Mouse (Mus musculus) forebrain, postnatal 0 days (tissue): ENCODE results near the gene Fam167b. TPM values are rescaled to one million over a fixed set of nuclear protein-coding genes. Genes with fewer than 3 reads are reported as not detected.
"Not testable (repeated sequence)": the region's sequence is repeated elsewhere in the genome, so short reads cannot be mapped to it uniquely, and the experiment has no call there.

Source experiments
- ATAC-seq: fragments of 200-750 bp; cut with Nextera tagmentation; 2 replicates; pipeline ENCODE4 v1.8.0; 2017; ENCODE audit warnings: mild to moderate bottlenecking, moderate library complexity
- DNase-seq: peaks from one replicate; pipeline ENCODE4 v3.0.0-alpha.2; 2015
- H3K27ac ChIP-seq: fragments of 300-500 bp; sonication (generic); 2 replicates; pipeline ENCODE4 v1.5.1; 2014; ENCODE audit warnings: low read depth, mild to moderate bottlenecking, antibody characterized with exemption, low read length, moderate library complexity, mixed read lengths
- H3K27me3 ChIP-seq: fragments of 300-500 bp; sonication (generic); 2 replicates; pipeline ENCODE4 v1.6.1; 2014; ENCODE audit warnings: mild to moderate bottlenecking, low read length, mixed read lengths; ENCODE audit not compliant: insufficient read depth
- H3K36me3 ChIP-seq: fragments of 300-500 bp; sonication (generic); 2 replicates; pipeline ENCODE4 v1.6.1; 2014; ENCODE audit warnings: mild to moderate bottlenecking, moderate library complexity; ENCODE audit not compliant: insufficient read depth
- H3K4me1 ChIP-seq: fragments of 300-500 bp; sonication (generic); 2 replicates; pipeline ENCODE4 v1.6.1; 2014; ENCODE audit warnings: antibody characterized with exemption; ENCODE audit not compliant: insufficient read depth
- H3K4me2 ChIP-seq: fragments of 300-500 bp; sonication (generic); 2 replicates; pipeline ENCODE4 v1.6.1; 2014; ENCODE audit warnings: low read depth, mild to moderate bottlenecking, moderate library complexity
- H3K4me3 ChIP-seq: fragments of 300-500 bp; sonication (generic); 2 replicates; pipeline ENCODE4 v1.5.1; 2014; ENCODE audit warnings: low read depth, low read length, mixed read lengths
- H3K9ac ChIP-seq: fragments of 300-500 bp; sonication (generic); 2 replicates; pipeline ENCODE4 v1.6.1; 2014; ENCODE audit warnings: mild to moderate bottlenecking
- H3K9me3 ChIP-seq: fragments of 300-500 bp; sonication (generic); 2 replicates; pipeline ENCODE4 v1.6.1; 2016; ENCODE audit warnings: low read length
- CTCF ChIP-seq: sonication (generic); IDR thresholded peaks from 2 replicates; pipeline ENCODE4 v1.5.1; 2016; ENCODE audit warnings: antibody characterized with exemption, control low read depth, low read depth
- WGBS: fragments of 180-500 bp; shearing (Covaris S2); extraction: QIAGEN DNeasy Blood & Tissue Kit; methylation state at CpG from one replicate; pipeline ENCODE4 v1.1.7; 2014; 5-methylcytosine and 5-hydroxymethylcytosine counted together
- polyA plus RNA-seq: library from polyadenylated mRNA; unstranded; fragments of >200 nt; fragmentation: Nextera tagmentation; extraction: Ambion mirVana; gene quantifications from 2 replicates; pipeline ENCODE4 v1.2.1, GENCODE M21; 2015
- total RNA-seq: library from RNA; depleted of rRNA; stranded (reverse); fragments of >200 nt; gene quantifications from 2 replicates; pipeline ENCODE4 v1.2.3, GENCODE M21; 2014

Fam167b gene
- total and polyA plus RNA-seq, 2 experiments from 2014 or later, result not detected

DNA sequence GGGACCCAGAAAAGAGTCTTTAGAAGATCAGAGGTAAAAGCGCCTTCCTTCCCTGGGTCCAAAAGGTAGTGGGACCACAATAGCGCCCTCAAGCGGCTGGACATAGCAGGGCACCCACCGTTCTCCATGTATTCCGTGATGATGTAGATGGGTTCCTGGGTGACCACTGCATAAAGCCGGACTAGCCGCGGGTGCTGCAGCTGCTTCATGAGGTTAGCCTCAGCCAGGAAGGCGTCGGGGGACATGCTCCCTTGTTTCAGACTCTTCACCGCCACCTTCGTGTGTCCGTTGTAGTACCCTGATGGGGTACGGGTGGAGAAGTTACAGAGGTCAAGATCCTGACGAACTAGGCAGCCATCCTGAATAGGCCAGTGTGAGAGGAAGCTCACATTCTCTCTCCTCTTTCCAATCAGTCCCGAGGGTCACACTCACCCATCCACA is 22.9 kb downstream of the Fam167b start:
- Histone ChIP-seq H3K4me3 (peak overlapping the region; percentile 53), H3K36me3 (no peaks in the 10 kb centered on the region), H3K27me3 (no peaks in the 10 kb centered on the region), H3K4me1 (0 out of 2 replicates have a peak, but pooled peaks cover 5% of the 10 kb centered on the region), H3K9me3 (no peaks in the 10 kb centered on the region), H3K27ac (peak overlapping the region; percentile 66; the same call in 1 of the 2 replicates), H3K9ac (peak overlapping the region; percentile 63), H3K4me2 (peak overlapping the region; percentile 89)
- ATAC-seq, result peak; percentile 17; the same call in 1 of the 2 replicates
- peak; percentile 68 for TF ChIP-seq CTCF
- 3% methylated on average over 16 of the region's 16 CpGs for WGBS
- peak; percentile 63 for DNase-seq

GRCm38 (mm10) chr4:129554512-129554911 is 23.8 kb downstream of the Fam167b start:
- H3K36me3 ChIP-seq, H3K27me3 ChIP-seq, H3K9me3 ChIP-seq, H3K4me1 ChIP-seq, H3K9ac ChIP-seq, H3K4me3 ChIP-seq, H3K27ac ChIP-seq: not testable (repeated sequence)
- 64% methylated on average over 6 of the region's 6 CpGs for WGBS
- DNase-seq (peak; percentile 36), ATAC-seq (peak; percentile 38; the same call in 1 of the 2 replicates)
- peak overlapping the region; percentile 89 for H3K4me2 ChIP-seq

DNA sequence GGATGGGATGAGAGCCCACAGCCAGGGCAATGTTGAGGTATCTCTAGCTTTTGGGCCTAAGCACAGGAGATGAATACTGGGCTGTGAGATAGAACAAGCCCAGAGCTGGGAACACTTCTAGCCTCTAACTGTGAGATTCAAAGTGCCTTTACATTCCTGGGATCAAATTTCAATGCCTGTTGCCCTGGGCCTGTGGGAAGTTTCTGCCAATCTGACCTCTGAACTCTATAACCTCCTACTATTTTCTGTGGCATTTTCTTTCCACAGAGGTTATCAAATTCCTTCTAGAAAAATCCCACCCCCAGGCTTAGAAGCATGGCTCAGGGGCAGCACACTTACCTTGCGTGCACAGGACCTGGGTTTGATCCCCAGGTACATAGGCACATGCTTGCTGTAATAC is 28.1 kb downstream of the Fam167b start:
- no peak overlapping the region for H3K9ac ChIP-seq
- H3K4me1 ChIP-seq, result 0 out of 2 replicates have a peak, but pooled peaks cover 5% of the 10 kb centered on the region
- ATAC-seq (no peak), DNase-seq (no peak)
- no peak overlapping the region for H3K4me3 ChIP-seq
- no peak overlapping the region for H3K4me2 ChIP-seq
- no peaks in the 10 kb centered on the region for H3K36me3 ChIP-seq
- 93% methylated on average over 1 of the region's 1 CpGs for WGBS
- H3K27me3 ChIP-seq, result no peaks in the 10 kb centered on the region
- TF ChIP-seq CTCF, result no peak
- no peak overlapping the region for H3K27ac ChIP-seq
- H3K9me3 ChIP-seq, result no peaks in the 10 kb centered on the region

GRCm38 (mm10) chr4:129549306-129549705 is 29.0 kb downstream of the Fam167b start:
- ATAC-seq (no peak), DNase-seq (peak; percentile 10)
- Histone ChIP-seq H3K9ac (no peak overlapping the region), H3K27ac (no peak overlapping the region), H3K36me3 (no peaks in the 10 kb centered on the region), H3K27me3 (no peaks in the 10 kb centered on the region), H3K4me3 (no peak overlapping the region), H3K4me1 (no peaks in the 10 kb centered on the region), H3K4me2 (no peak overlapping the region), H3K9me3 (no peaks in the 10 kb centered on the region)
- peak; percentile 45 for TF ChIP-seq CTCF
- 92% methylated on average over 2 of the region's 2 CpGs for WGBS

DNA sequence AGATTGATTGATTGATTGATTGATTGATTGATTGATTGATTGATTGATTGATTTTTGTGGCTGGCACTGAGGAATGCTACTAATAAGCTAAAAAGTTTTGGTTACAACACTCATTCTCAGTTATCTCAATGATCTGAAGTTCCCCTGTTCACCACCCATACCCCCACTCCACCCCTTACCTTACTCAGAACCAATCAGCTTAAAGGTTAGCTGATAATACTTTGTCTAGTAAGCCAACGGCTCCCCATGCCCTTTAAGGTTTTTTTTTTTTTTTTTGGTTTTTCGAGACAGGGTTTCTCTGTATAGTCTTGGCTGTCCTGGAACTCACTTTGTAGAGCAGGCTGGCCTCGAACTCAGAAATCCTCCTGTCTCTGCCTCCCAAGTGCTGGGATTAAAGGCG is 30.7 kb downstream of the Fam167b start:
- H3K4me3 ChIP-seq, H3K36me3 ChIP-seq, H3K9me3 ChIP-seq, H3K4me1 ChIP-seq, H3K27me3 ChIP-seq, ATAC-seq, DNase-seq, H3K27ac ChIP-seq, H3K9ac ChIP-seq, H3K4me2 ChIP-seq: not testable (repeated sequence)
- 87% methylated on average over 4 of the region's 4 CpGs for WGBS

DNA sequence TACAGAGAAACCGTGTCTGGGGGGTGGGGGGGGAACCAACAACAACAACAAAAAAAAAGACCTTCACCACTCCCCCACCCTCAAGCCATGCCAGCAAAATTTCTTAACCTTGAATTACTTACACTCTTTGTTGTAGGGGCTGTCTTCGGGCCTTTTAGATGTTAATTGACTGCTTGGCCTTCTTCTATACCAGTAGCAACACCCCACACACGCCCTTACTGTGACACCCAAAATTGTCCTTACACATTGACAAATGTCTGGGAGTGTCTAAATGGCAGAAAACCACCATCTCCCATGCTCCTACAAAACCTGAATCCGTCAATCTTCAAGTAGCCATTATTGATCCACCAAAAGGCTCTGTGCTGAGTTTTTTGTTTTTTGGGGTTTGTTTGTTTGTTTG is 34.2 kb downstream of the Fam167b start:
- Histone ChIP-seq H3K4me3 (no peak overlapping the region), H3K4me2 (no peak overlapping the region), H3K9me3 (no peaks in the 10 kb centered on the region), H3K9ac (no peak overlapping the region), H3K4me1 (peaks cover 9% of the 10 kb centered on the region; the same call in 1 of the 2 replicates), H3K36me3 (no peaks in the 10 kb centered on the region), H3K27ac (no peak overlapping the region), H3K27me3 (no peaks in the 10 kb centered on the region)
- no peak for TF ChIP-seq CTCF
- no peak for DNase-seq
- ATAC-seq, result no peak
- 80% methylated on average over 4 of the region's 4 CpGs for WGBS

DNA sequence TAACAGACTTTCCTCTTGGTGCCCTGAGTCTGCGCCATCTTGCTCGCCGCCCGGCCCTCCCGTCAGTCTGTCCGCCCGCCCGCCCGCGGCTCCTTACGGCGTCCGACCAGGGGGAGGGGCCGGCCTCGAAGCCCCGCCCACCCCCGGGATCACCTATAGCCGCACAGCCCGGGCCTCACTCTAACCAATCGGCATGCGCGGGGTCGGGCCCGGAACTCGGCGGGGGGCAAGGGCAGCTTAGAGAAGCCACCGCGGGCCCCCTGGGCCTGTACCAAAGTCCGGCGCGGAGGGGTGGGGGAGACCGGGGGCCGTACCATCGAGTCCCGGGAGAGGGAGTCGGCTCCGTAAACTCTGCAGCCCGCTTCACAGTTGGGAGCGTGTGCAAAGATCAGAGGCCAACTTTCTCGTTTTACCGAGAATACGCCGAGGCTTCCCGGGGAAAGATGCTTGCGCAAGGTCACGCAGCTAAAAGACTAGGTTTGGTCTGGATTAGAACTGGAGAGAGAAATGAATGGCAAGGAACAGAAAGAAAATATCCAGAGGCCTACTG is 35.7 kb downstream of the Fam167b start, which contains the start of gene Hdac1:
TSS of gene Hdac1 (minus strand) at position 122 of the 550 bp plus-strand sequence.
- Histone ChIP-seq H3K4me3 (peak within 1 kb of the TSS; percentile 80), H3K27me3 (no peaks in the 10 kb centered on the region), H3K4me2 (peak within 1 kb of the TSS; percentile 71), H3K36me3 (no peaks in the 10 kb centered on the region), H3K4me1 (peaks cover 9% of the 10 kb centered on the region; the same call in 1 of the 2 replicates), H3K27ac (peak within 1 kb of the TSS; percentile 69), H3K9ac (peak within 1 kb of the TSS; percentile 64), H3K9me3 (no peaks in the 10 kb centered on the region)
- peak; percentile 96 for DNase-seq
- TF ChIP-seq CTCF, result peak; percentile 39; the same call in 1 of the 2 replicates
- WGBS, result under 1% methylated on average over 45 of the region's 46 CpGs
- ATAC-seq, result peak; percentile 99
